Mouse (Mus musculus) MEL (cell line): ENCODE measurements at regions not wholly inside any gene's neighbourhood (a gene's known extent, or its start where the extent isn't known, plus 50 kb on each side); places are given as distances from the start of the nearest gene placed in this dataset.

Experiments used
- DNase-seq: peaks from one replicate; pipeline ENCODE4 v3.0.0; 2011; ENCODE audit warnings: low read depth, low spot score
- H3K27ac ChIP-seq: 2 replicates; pipeline ENCODE4 v1.5.1; 2012; ENCODE audit warnings: low read depth, mild to moderate bottlenecking, control low read depth, low read length, moderate library complexity; ENCODE audit not compliant: control insufficient read depth
- H3K27me3 ChIP-seq, 2 experiments: fragments of 150-350 bp in 1 of 2; sonication (generic) in 1 of 2; 2 replicates each; pipeline ENCODE4 v1.6.1; 2012; ENCODE audit warnings: low read length in 2 of 2, mild to moderate bottlenecking in 2 of 2, improper control_type of control experiment in 1 of 2, moderate library complexity in 1 of 2; ENCODE audit not compliant: insufficient read depth in 2 of 2, control insufficient read depth in 1 of 2
- H3K36me3 ChIP-seq, 2 experiments: 2 replicates each; pipeline ENCODE4 v1.6.1; 2012 to 2014; ENCODE audit warnings: low read length in 2 of 2, improper control_type of control experiment in 1 of 2, inconsistent platforms in 1 of 2, mild to moderate bottlenecking in 1 of 2; ENCODE audit not compliant: insufficient read depth in 2 of 2, control insufficient read depth in 1 of 2
- H3K4me1 ChIP-seq, 2 experiments: fragments of 150-350 bp in 1 of 2; sonication (generic) in 1 of 2; 2 replicates each; pipeline ENCODE4 v1.6.1; 2012; ENCODE audit warnings: low read length in 2 of 2, improper control_type of control experiment in 1 of 2, mild to moderate bottlenecking in 1 of 2; ENCODE audit not compliant: insufficient read depth in 2 of 2, control insufficient read depth in 1 of 2
- H3K4me3 ChIP-seq, 2 experiments: fragments of 150-350 bp in 1 of 2; sonication (generic) in 1 of 2; 2 replicates each; pipeline ENCODE4 v1.5.1; 2012; ENCODE audit warnings: low read depth in 2 of 2, low read length in 2 of 2, mild to moderate bottlenecking in 2 of 2, moderate library complexity in 2 of 2, control low read depth in 1 of 2, improper control_type of control experiment in 1 of 2; ENCODE audit not compliant: control insufficient read depth in 1 of 2, insufficient read depth in 1 of 2
- H3K79me2 ChIP-seq: 2 replicates; pipeline ENCODE4 v1.6.1; 2012; ENCODE audit warnings: mild to moderate bottlenecking, low read length, moderate library complexity; ENCODE audit not compliant: control insufficient read depth, poor library complexity, insufficient read depth
- H3K9ac ChIP-seq: 2 replicates; pipeline ENCODE4 v1.6.1; 2012; ENCODE audit warnings: low read depth, mild to moderate bottlenecking, control low read depth, low read length, moderate library complexity; ENCODE audit not compliant: control insufficient read depth, poor library complexity, severe bottlenecking
- H3K9me3 ChIP-seq: fragments of 150-350 bp; sonication (generic); replicated peaks from 2 replicates; pipeline ENCODE4 v1.6.1; 2012; ENCODE audit warnings: mild to moderate bottlenecking, low read length, improper control_type of control experiment, moderate library complexity; ENCODE audit not compliant: insufficient read depth
- CHD1 ChIP-seq: IDR thresholded peaks from 2 replicates; pipeline ENCODE4 v1.6.1; 2012; ENCODE audit warnings: low read depth, mild to moderate bottlenecking, inconsistent platforms, low read length, improper control_type of control experiment
- CHD2 ChIP-seq: IDR thresholded peaks from 2 replicates; pipeline ENCODE4 v1.6.1; 2011; ENCODE audit warnings: low read length, improper control_type of control experiment
- ELF1 ChIP-seq: IDR thresholded peaks from 2 replicates; pipeline ENCODE4 v1.6.1; 2014; ENCODE audit warnings: low read depth, mild to moderate bottlenecking, inconsistent platforms, low read length, improper control_type of control experiment, moderate library complexity
- ETS1 ChIP-seq: IDR thresholded peaks from 2 replicates; pipeline ENCODE4 v1.6.1; 2012; ENCODE audit warnings: low read depth, mild to moderate bottlenecking, inconsistent platforms, low read length, improper control_type of control experiment, moderate library complexity
- GATA1 ChIP-seq: IDR thresholded peaks from 2 replicates; pipeline ENCODE4 v1.6.1; 2011; ENCODE audit warnings: low read depth, low read length, improper control_type of control experiment
- HCFC1 ChIP-seq: IDR thresholded peaks from 2 replicates; pipeline ENCODE4 v1.6.1; 2012; ENCODE audit warnings: low read depth, mild to moderate bottlenecking, inconsistent platforms, low read length, improper control_type of control experiment, moderate library complexity
- JUND ChIP-seq: IDR thresholded peaks from 2 replicates; pipeline ENCODE4 v1.6.1; 2011; ENCODE audit warnings: low read depth, mild to moderate bottlenecking, improper control_type of control experiment, low read length
- MAFK ChIP-seq: IDR thresholded peaks from 2 replicates; pipeline ENCODE4 v1.6.1; 2011; ENCODE audit warnings: low read depth, mild to moderate bottlenecking, low read length, improper control_type of control experiment, borderline replicate concordance
- MYC ChIP-seq: IDR thresholded peaks from 2 replicates; pipeline ENCODE4 v1.6.1; 2011; ENCODE audit warnings: low read depth, mild to moderate bottlenecking, low read length, improper control_type of control experiment, moderate library complexity
- NRF1 ChIP-seq: IDR thresholded peaks from 2 replicates; pipeline ENCODE4 v1.6.1; 2014; ENCODE audit warnings: low read depth, mild to moderate bottlenecking, inconsistent platforms, low read length, improper control_type of control experiment, moderate library complexity; ENCODE audit not compliant: poor library complexity, insufficient read depth, severe bottlenecking
- POLR2A ChIP-seq, 2 experiments: IDR thresholded peaks; 2 replicates each; pipeline ENCODE4 v1.6.1; 2011 to 2012; ENCODE audit warnings: low read length in 2 of 2, mild to moderate bottlenecking in 2 of 2, control low read depth in 1 of 2, improper control_type of control experiment in 1 of 2, low read depth in 1 of 2, moderate library complexity in 1 of 2; ENCODE audit not compliant: control insufficient read depth in 1 of 2, insufficient read depth in 1 of 2, poor library complexity in 1 of 2
- RCOR1 ChIP-seq: IDR thresholded peaks from 2 replicates; pipeline ENCODE4 v1.6.1; 2012; ENCODE audit warnings: low read depth, mild to moderate bottlenecking, inconsistent platforms, low read length, improper control_type of control experiment
- SIN3A ChIP-seq: IDR thresholded peaks from 2 replicates; pipeline ENCODE4 v1.6.1; 2012; ENCODE audit warnings: low read length, improper control_type of control experiment, inconsistent platforms
- SMC3 ChIP-seq: IDR thresholded peaks from 2 replicates; pipeline ENCODE4 v1.6.1; 2011; ENCODE audit warnings: low read depth, low read length, improper control_type of control experiment
- TBP ChIP-seq: IDR thresholded peaks from 2 replicates; pipeline ENCODE4 v1.8.0; 2011; ENCODE audit warnings: low read depth, low read length, improper control_type of control experiment
- UBTF ChIP-seq: IDR thresholded peaks from 2 replicates; pipeline ENCODE4 v1.6.1; 2012; ENCODE audit warnings: low read depth, mild to moderate bottlenecking, inconsistent platforms, low read length, improper control_type of control experiment, moderate library complexity, borderline replicate concordance; ENCODE audit not compliant: insufficient read depth
- ZKSCAN1 ChIP-seq: IDR thresholded peaks from 2 replicates; pipeline ENCODE4 v1.6.1; 2012; ENCODE audit warnings: low read depth, mild to moderate bottlenecking, inconsistent platforms, low read length, improper control_type of control experiment, moderate library complexity
- ZMIZ1 ChIP-seq: IDR thresholded peaks from 2 replicates; pipeline ENCODE4 v1.6.1; 2012; ENCODE audit warnings: low read depth, mild to moderate bottlenecking, inconsistent platforms, low read length, improper control_type of control experiment, moderate library complexity
- ZNF384 ChIP-seq: IDR thresholded peaks from 2 replicates; pipeline ENCODE4 v1.6.1; 2012; ENCODE audit warnings: low read depth, mild to moderate bottlenecking, inconsistent platforms, low read length, improper control_type of control experiment

- no peaks in the 10 kb centered on the region for H3K36me3 ChIP-seq
- no peak overlapping the region for H3K4me3 ChIP-seq
Observed at GRCm38 (mm10) chr12:12749690-12750089, 192.0 kb downstream of the Mycn start.

GRCm38 (mm10) chr12:12746852-12747454 is 194.8 kb downstream of the Mycn start:
- Histone ChIP-seq H3K79me2 (no peaks in the 10 kb centered on the region), H3K9ac (no peak overlapping the region), H3K9me3 (no peaks in the 10 kb centered on the region), H3K4me3 (no peak overlapping the region), H3K27me3 (no peaks in the 10 kb centered on the region), H3K4me1 (no peaks in the 10 kb centered on the region), H3K36me3 (no peaks in the 10 kb centered on the region), H3K27ac (no peak overlapping the region)
- no peak for TF ChIP-seq JUND
- TF ChIP-seq ETS1 = no peak
- no peak for TF ChIP-seq GATA1
- no peak for TF ChIP-seq CHD1
- TF ChIP-seq POLR2A (IDR thresholded peaks at IDR 0.05; ENCODE audit: control insufficient read depth in 1 of 2, insufficient read depth in 1 of 2, low read depth in 1 of 2, low read length in 2 of 2, poor library complexity in 1 of 2) = no peak
- TF ChIP-seq ZMIZ1 = no peak
- no peak for TF ChIP-seq UBTF
- no peak for TF ChIP-seq SMC3
- no peak for TF ChIP-seq MAFK
- DNase-seq = no peak

More at GRCm38 (mm10) chr12:12749690-12750089, 192.0 kb downstream of the Mycn start:
- no peak overlapping the region for H3K27ac ChIP-seq
- DNase-seq = no peak
- H3K27me3 ChIP-seq = no peaks in the 10 kb centered on the region
- no peaks in the 10 kb centered on the region for H3K9me3 ChIP-seq
- no peaks in the 10 kb centered on the region for H3K4me1 ChIP-seq
- H3K79me2 ChIP-seq = no peaks in the 10 kb centered on the region
- H3K9ac ChIP-seq = no peak overlapping the region
- TF ChIP-seq MYC = no peak
- TF ChIP-seq NRF1 = no peak
- TF ChIP-seq SMC3 = no peak
- no peak for TF ChIP-seq ETS1
- no peak for TF ChIP-seq ZNF384
- no peak for TF ChIP-seq RCOR1
- no peak for TF ChIP-seq CHD2
- no peak for TF ChIP-seq ZKSCAN1
- no peak for TF ChIP-seq SIN3A
- TF ChIP-seq HCFC1 = no peak
- no peak for TF ChIP-seq TBP
- no peak for TF ChIP-seq ELF1
